Mouse (Mus musculus): ENCODE results near the gene Nppb.

DNA sequence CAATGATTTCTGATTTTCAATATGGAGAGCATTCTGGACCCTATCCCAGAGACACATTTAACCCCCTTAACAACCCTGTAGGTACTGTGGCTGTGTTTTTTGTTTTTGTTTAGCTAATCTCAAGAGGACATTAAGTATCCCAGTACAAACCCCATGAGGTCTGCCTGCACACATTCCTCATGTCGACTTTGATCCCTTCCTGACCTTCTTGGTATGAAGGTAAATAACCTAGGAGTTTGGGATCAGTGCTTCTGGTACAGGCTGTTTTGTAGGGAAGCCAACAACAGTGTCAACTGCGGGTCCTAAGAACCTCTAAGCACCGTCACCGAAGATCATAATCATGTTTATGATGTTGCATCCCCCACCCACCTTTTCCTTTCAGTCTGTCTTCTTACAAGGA lies 7.9 kb upstream of the Nppb start:
- TF ChIP-seq GATA1 (IDR thresholded peaks at IDR 0.05; ENCODE audit: low read length) (no peak), TAL1 (IDR thresholded peaks at IDR 0.05; ENCODE audit: low read length) (no peak)

All from erythroblast, embryonic 14.5 days (primary cell).